Mouse (Mus musculus): ENCODE measurements at regions not wholly inside any gene's neighbourhood (a gene's known extent, or its start where the extent isn't known, plus 50 kb on each side); places are given as distances from the start of the nearest gene placed in this dataset.

GRCm38 (mm10) chr3:129386522-129386921, 54.0 kb upstream of the Enpep start:
- no peak overlapping the region for H3K27ac ChIP-seq (ENCODE audit: low read depth, low read length)
- H3K4me2 ChIP-seq (ENCODE audit: low read depth): no peak overlapping the region
- no peak overlapping the region for H3K4me3 ChIP-seq (ENCODE audit: low read depth, low read length)
- H3K36me3 ChIP-seq (ENCODE audit: control insufficient read depth, insufficient read depth, low read length): no peaks in the 10 kb centered on the region
- no peak for DNase-seq (ENCODE audit: low spot score)
- no peaks in the 10 kb centered on the region for H3K9me3 ChIP-seq (ENCODE audit: control insufficient read depth, low read length)
- no peak overlapping the region for H3K9ac ChIP-seq (ENCODE audit: low read length)
- no peak for ATAC-seq (ENCODE audit: insufficient read depth, low FRiP score, low TSS enrichment)
- WGBS: 78% methylated on average over 7 of the region's 7 CpGs
- no peaks in the 10 kb centered on the region for H3K27me3 ChIP-seq (ENCODE audit: control insufficient read depth, insufficient read depth, low read length)
- no peaks in the 10 kb centered on the region for H3K4me1 ChIP-seq (ENCODE audit: control insufficient read depth, insufficient read depth, low read length)

- WGBS: 92% methylated on average over 11 of the region's 11 CpGs
- Histone ChIP-seq H3K4me2 (ENCODE audit: low read depth) (no peak overlapping the region), H3K9ac (ENCODE audit: low read length) (no peak overlapping the region), H3K4me3 (ENCODE audit: low read depth, low read length) (no peak overlapping the region), H3K4me1 (ENCODE audit: control insufficient read depth, insufficient read depth, low read length) (no peaks in the 10 kb centered on the region), H3K27me3 (ENCODE audit: control insufficient read depth, insufficient read depth, low read length) (no peaks in the 10 kb centered on the region), H3K36me3 (ENCODE audit: control insufficient read depth, insufficient read depth, low read length) (no peaks in the 10 kb centered on the region), H3K27ac (ENCODE audit: low read depth, low read length) (no peak overlapping the region), H3K9me3 (ENCODE audit: control insufficient read depth, low read length) (no peaks in the 10 kb centered on the region)
- ATAC-seq (ENCODE audit: insufficient read depth, low FRiP score, low TSS enrichment) (no peak), DNase-seq (ENCODE audit: low spot score) (no peak)
Observed at GRCm38 (mm10) chr3:129390506-129390905, 58.0 kb upstream of the Enpep start.

GRCm38 (mm10) chr3:129391888-129392813, 59.6 kb upstream of the Enpep start:
- Histone ChIP-seq H3K27me3 (ENCODE audit: control insufficient read depth, insufficient read depth, low read length) (no peaks in the 10 kb centered on the region), H3K36me3 (ENCODE audit: control insufficient read depth, insufficient read depth, low read length) (no peaks in the 10 kb centered on the region), H3K9me3 (ENCODE audit: control insufficient read depth, low read length) (no peaks in the 10 kb centered on the region), H3K4me1 (ENCODE audit: control insufficient read depth, insufficient read depth, low read length) (no peaks in the 10 kb centered on the region), H3K4me2 (ENCODE audit: low read depth) (no peak overlapping the region), H3K4me3 (ENCODE audit: low read depth, low read length) (no peak overlapping the region), H3K27ac (ENCODE audit: low read depth, low read length) (no peak overlapping the region), H3K9ac (ENCODE audit: low read length) (no peak overlapping the region)
- no peak for ATAC-seq (ENCODE audit: insufficient read depth, low FRiP score, low TSS enrichment)
- WGBS: 62% methylated on average over 14 of the region's 14 CpGs
- no peak for DNase-seq (ENCODE audit: low spot score)

- WGBS: 68% methylated on average over 23 of the region's 23 CpGs
- no peak for DNase-seq (ENCODE audit: low spot score)
- Histone ChIP-seq H3K4me3 (ENCODE audit: low read depth, low read length) (no peak overlapping the region), H3K9me3 (ENCODE audit: control insufficient read depth, low read length) (no peaks in the 10 kb centered on the region), H3K27me3 (ENCODE audit: control insufficient read depth, insufficient read depth, low read length) (no peaks in the 10 kb centered on the region), H3K36me3 (ENCODE audit: control insufficient read depth, insufficient read depth, low read length) (no peaks in the 10 kb centered on the region), H3K27ac (ENCODE audit: low read depth, low read length) (no peak overlapping the region), H3K9ac (ENCODE audit: low read length) (no peak overlapping the region; the same call in 1 of the 2 replicates), H3K4me1 (ENCODE audit: control insufficient read depth, insufficient read depth, low read length) (no peaks in the 10 kb centered on the region), H3K4me2 (ENCODE audit: low read depth) (no peak overlapping the region)
- no peak for ATAC-seq (ENCODE audit: insufficient read depth, low FRiP score, low TSS enrichment)
Observed at GRCm38 (mm10) chr3:129392814-129393804, 60.6 kb upstream of the Enpep start.

GRCm38 (mm10) chr3:129397481-129397880, 65.0 kb upstream of the Enpep start:
- Histone ChIP-seq H3K27me3 (ENCODE audit: control insufficient read depth, insufficient read depth, low read length) (no peaks in the 10 kb centered on the region), H3K4me3 (ENCODE audit: low read depth, low read length) (no peak overlapping the region), H3K27ac (ENCODE audit: low read depth, low read length) (no peak overlapping the region), H3K9ac (ENCODE audit: low read length) (no peak overlapping the region), H3K4me2 (ENCODE audit: low read depth) (no peak overlapping the region), H3K9me3 (ENCODE audit: control insufficient read depth, low read length) (no peaks in the 10 kb centered on the region), H3K4me1 (ENCODE audit: control insufficient read depth, insufficient read depth, low read length) (no peaks in the 10 kb centered on the region), H3K36me3 (ENCODE audit: control insufficient read depth, insufficient read depth, low read length) (no peaks in the 10 kb centered on the region)
- WGBS: 68% methylated on average over 4 of the region's 4 CpGs
- DNase-seq (ENCODE audit: low spot score) (no peak), ATAC-seq (ENCODE audit: insufficient read depth, low FRiP score, low TSS enrichment) (no peak)

- WGBS: 73% methylated on average over 12 of the region's 12 CpGs
- no peak overlapping the region for H3K9ac ChIP-seq (ENCODE audit: low read length)
- no peak overlapping the region for H3K4me3 ChIP-seq (ENCODE audit: low read depth, low read length)
- DNase-seq (ENCODE audit: low spot score) (no peak), ATAC-seq (ENCODE audit: insufficient read depth, low FRiP score, low TSS enrichment) (peak; percentile 61)
- H3K4me1 ChIP-seq (ENCODE audit: control insufficient read depth, insufficient read depth, low read length): no peaks in the 10 kb centered on the region
- H3K9me3 ChIP-seq (ENCODE audit: control insufficient read depth, low read length): no peaks in the 10 kb centered on the region
- H3K27me3 ChIP-seq (ENCODE audit: control insufficient read depth, insufficient read depth, low read length): no peaks in the 10 kb centered on the region
- H3K4me2 ChIP-seq (ENCODE audit: low read depth): no peak overlapping the region
- H3K27ac ChIP-seq (ENCODE audit: low read depth, low read length): no peak overlapping the region
- H3K36me3 ChIP-seq (ENCODE audit: control insufficient read depth, insufficient read depth, low read length): no peaks in the 10 kb centered on the region
Observed at GRCm38 (mm10) chr3:129400092-129400924, 67.8 kb upstream of the Enpep start.

- Histone ChIP-seq H3K4me1 (ENCODE audit: control insufficient read depth, insufficient read depth, low read length) (no peaks in the 10 kb centered on the region), H3K27me3 (ENCODE audit: control insufficient read depth, insufficient read depth, low read length) (no peaks in the 10 kb centered on the region), H3K4me3 (ENCODE audit: low read depth, low read length) (no peak overlapping the region), H3K27ac (ENCODE audit: low read depth, low read length) (no peak overlapping the region), H3K9ac (ENCODE audit: low read length) (no peak overlapping the region), H3K9me3 (ENCODE audit: control insufficient read depth, low read length) (no peaks in the 10 kb centered on the region), H3K36me3 (ENCODE audit: control insufficient read depth, insufficient read depth, low read length) (no peaks in the 10 kb centered on the region), H3K4me2 (ENCODE audit: low read depth) (no peak overlapping the region)
- 89% methylated on average over 13 of the region's 13 CpGs for WGBS
- ATAC-seq (ENCODE audit: insufficient read depth, low FRiP score, low TSS enrichment): no peak
- DNase-seq (ENCODE audit: low spot score): no peak
Observed at GRCm38 (mm10) chr3:129411389-129412054, 79.0 kb upstream of the Enpep start.
